Mouse (Mus musculus) central nervous system, embryonic 14 days (tissue): ENCODE results near the gene Plk5. TPM values are rescaled to one million over a fixed set of nuclear protein-coding genes. Genes with fewer than 3 reads are reported as not detected.

Source experiments
- polyA plus RNA-seq: library from polyadenylated mRNA; depleted of rRNA; stranded (reverse); fragments of >200 nt; gene quantifications from 2 replicates; pipeline ENCODE4 v1.2.3, GENCODE M21; 2012; rRNA removed

Gene Plk5
- polyA plus RNA-seq = 2.6 and 2.9 TPM in 2 replicates

DNA sequence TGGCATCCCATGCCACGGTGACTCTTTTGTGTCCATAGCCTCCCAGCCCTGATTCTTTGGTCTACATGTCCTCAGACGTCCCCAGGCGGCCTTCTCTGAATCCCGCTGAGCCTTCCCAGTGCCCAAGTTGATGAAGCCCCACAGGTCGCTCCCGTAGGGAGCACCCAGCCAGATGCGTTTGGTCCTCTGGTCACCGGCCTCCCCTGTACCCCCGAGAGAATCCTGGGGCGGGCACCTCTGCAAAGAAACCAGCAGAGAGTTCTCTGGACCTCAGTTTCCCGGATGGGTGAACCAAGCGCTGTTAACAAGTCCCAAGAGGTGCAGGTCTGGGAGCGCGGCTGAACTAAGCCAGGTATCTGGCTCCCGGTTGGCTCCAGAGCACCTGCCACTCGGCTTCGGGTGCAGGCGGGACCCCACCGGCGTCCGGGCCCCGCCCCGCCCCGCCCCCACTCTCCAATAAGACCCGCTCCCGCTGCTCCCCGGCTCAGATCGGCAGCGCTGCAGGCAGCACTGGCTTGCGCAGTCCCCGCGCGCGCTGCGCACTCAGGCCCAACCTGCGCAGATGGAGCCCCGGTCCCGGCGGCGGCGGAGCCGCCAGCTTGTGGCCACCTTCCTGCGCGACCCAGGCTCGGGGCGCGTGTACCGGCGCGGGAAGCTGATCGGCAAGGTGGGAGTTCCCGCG lies at the start of gene Plk5:
Gene Plk5, plus strand, starts transcription at position 459 of the 682 bp plus-strand sequence.

DNA sequence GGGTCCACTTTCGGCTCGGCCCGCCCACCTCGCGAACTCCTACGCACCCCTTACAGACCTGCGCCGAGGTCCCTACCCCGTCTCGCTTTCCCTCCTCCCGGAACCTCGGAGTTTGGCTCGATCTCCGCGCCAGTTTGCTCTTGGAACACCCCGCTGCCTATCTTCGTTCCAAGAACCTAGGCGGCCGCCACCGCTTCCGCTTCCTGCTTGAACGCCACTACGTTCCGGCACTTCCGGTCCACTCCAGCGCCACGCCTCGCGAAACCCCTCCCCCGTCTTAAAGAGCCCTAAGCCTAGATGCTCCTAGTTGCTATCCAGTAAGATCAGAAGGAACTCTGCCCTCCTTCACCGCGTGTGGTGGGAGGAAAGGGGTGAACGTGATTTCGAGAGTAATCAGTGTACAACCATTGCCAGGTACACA lies 35.9 kb upstream of the Plk5 start, which contains the start of gene 2310011J03Rik:
Gene 2310011J03Rik, minus strand, starts transcription at position 198 of the 421 bp plus-strand sequence.

DNA sequence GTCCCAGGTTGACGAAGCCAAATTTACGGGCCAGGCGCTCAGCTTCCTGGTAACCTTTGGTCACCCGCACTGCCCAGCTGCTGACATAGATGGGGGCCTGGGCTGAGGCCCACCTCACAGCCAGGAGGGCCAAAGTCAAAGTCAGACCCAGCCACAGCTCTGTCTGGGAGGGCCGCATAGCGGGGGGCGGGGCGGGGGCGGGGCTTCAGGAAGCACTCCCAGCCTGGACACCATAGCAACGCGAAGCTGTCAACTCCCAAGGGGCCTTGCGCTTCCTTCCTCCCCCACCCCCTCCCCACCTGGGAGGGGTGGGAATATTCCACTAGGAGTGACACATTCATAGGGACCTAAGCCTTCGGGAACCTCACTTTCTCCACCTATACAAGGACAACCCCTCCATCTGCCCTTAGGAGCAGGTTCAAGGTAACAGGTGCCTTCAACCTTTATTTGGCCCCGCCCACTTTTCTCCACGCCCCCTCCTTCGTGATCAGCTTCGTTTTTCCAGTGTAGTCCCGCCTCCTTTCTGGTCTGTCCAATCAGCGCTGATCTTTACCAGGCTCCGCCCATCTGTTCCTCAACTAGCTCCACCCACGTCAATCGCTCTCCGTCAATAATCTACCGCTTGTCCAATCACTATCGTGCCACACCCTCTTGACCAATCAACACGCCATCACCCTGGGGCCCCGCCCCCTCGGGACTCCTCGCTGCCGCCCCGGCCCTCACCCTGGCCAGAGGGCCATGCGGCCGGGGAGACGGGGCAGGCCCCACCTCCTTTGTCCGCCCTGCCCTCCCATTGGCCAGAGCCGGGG lies 26.8 kb upstream of the Plk5 start, which contains the start of the genes Pcsk4 and Reep6:
Gene Pcsk4, minus strand, starts transcription at position 226 of the 809 bp plus-strand sequence.
Gene Reep6, plus strand, starts transcription at position 681 of the 809 bp plus-strand sequence.

DNA sequence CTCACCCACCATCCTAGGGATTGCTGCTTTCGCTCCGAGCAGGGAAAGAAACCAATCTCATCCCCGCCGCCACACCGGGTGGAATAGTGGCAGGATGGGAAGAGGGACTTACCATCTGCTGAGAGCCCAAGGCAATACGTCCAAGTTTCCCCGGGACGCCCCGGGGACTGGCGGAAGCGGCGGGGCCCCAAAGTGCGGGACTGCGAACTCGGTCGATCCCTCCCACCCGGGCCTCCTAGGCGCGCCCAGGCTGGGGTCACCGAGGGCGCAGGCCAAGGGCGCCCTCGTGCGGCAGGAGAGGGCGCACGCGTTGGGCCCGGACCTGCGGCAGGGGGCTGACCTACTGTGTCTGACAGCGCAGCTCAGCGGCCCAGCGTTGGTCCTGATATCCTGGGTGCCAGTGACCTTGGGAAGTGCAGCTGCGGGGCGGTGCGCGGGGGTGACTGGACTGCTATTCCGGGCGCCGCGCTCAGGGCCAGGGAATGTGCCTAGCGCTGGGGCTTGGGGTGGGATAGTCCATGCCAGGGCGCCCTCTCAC lies 7.9 kb upstream of the Plk5 start, which contains the start of gene Adamtsl5:
Gene Adamtsl5, minus strand, starts transcription at position 169 of the 538 bp plus-strand sequence.

DNA sequence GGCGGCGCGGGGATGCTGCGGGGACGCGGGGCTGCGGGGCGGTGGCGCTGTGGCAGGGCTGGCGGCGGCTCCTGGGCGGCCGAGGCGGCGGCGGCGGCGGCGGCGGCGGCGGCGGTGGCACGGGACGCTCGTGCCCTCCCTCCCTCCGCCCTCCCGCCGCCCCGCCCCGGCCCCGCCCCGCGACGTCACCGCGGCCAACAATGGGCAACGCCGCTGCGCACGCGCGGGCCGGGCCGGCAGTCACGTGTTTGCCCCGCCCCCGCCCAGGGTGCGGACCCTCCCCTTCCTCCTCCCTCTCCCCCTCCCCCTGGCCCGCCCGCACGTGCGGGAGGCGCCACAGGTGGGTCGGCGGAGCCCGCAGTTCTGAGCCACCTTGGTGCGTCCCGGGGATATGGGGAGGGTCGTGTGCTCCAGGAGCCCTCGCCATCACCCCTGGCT lies 31.3 kb downstream of the Plk5 start, which contains the start of gene Mex3d:
Gene Mex3d, minus strand, starts transcription at position 138 of the 438 bp plus-strand sequence.

DNA sequence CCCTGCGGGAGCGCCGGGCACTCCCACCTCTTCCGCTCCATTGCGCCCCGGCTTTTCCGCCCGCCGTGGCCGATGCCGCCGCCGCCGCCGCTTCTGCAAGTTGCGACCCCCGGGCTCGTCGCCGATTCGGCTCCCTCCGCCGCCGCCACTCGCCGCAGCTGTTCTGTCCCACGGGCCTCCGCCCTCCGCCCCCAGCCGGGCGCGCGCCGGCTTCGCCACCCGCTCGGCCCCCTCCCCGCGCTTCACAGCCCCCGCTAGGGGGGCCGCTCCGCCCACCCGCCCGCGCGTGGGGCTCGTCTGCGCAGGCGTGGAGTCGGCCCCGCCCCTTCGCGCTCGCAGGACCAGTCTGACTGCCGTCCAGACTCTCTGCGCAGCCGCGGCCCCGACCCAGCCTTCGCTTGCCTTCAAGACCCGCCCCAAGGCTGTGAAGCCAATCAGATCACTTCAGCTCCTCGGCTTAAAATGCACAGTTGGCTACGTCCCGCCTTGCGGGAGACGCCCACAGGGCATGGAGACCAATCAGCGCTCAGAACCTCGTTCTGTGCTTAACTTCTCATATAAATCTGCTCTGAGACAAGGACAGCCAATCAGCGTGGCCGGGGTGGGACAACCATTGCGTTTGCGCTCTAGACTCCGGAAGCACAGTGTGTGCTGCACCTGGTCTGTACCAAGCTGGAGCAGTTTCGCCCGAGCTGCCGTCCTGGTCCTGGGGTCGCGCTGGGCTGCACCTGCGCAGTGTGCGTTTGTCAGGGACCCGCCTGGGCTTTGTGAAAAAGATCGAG lies 43.1 kb downstream of the Plk5 start, which contains the start of gene Mbd3:
Gene Mbd3, minus strand, starts transcription at position 360 of the 782 bp plus-strand sequence.

DNA sequence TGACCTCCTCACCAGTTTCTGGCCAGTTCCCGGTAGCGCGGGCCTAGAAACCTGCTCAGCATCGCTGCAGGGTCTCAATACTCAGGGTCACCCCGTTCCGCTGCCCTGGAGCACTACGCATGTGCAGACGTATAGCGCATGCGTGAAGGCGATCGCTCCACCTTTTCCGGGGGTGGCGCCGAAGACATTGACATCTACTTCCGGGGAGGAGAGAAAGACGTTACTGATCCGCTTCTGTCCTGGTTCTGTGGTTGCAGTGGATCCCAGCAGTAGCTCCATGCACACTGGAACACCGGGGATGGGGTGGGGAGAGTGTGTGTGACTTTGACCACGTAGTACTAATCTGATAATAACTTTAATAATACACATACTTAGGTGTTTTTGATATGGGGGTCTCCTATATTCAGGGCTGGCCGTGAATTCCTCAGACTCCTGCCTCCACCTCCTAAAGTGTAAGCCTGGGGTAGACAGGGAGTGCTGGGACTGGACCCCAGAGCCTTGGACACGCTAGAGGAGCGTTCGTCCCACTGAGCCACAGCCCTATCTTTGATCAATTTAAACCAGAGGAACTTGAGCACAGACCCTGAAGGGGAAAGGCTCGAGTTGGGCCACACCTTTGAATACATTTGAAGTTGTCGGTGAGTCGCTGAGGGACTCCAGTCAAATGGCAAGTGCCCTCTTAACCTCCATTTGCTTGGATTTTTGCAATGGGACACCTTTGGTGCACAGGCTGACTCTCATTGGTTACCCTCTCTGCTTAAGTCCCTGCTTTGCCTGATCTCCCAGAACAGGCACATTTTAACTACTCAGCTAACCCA lies 50.6 kb downstream of the Plk5 start, which contains the start of gene Uqcr11:
Gene Uqcr11, minus strand, starts transcription at position 147 of the 818 bp plus-strand sequence.

Other genes starting within 250 kb of the Plk5 start
- gene Stk11, start 240.7 kb upstream of the Plk5 start, polyA plus RNA-seq = 122 and 127 TPM in 2 replicates
- 370 and 392 TPM in 2 replicates for gene Atp5d, start 217.8 kb upstream of the Plk5 start, polyA plus RNA-seq
- 141 and 148 TPM in 2 replicates for gene Cbarp, start 215.6 kb upstream of the Plk5 start, polyA plus RNA-seq
- gene Midn, start 208.2 kb upstream of the Plk5 start, polyA plus RNA-seq = 166 and 189 TPM in 2 replicates
- 465 and 485 TPM in 2 replicates for gene Cirbp, start 190.5 kb upstream of the Plk5 start, polyA plus RNA-seq
- gene 1600002K03Rik, start 183.5 kb upstream of the Plk5 start, polyA plus RNA-seq = 19.6 and 22.3 TPM in 2 replicates
- gene Efna2, start 177.0 kb upstream of the Plk5 start, polyA plus RNA-seq = 44.2 and 45.0 TPM in 2 replicates
- 67.3 and 73.6 TPM in 2 replicates for gene Mum1, start 130.0 kb upstream of the Plk5 start, polyA plus RNA-seq
- gene Ndufs7, start 107.3 kb upstream of the Plk5 start, polyA plus RNA-seq = 288 TPM in 2 replicates
- gene Gamt, start 95.4 kb upstream of the Plk5 start, polyA plus RNA-seq = 15.4 and 28.3 TPM in 2 replicates
- gene Dazap1, start 95.0 kb upstream of the Plk5 start, polyA plus RNA-seq = 207 and 232 TPM in 2 replicates
- 2,757 and 2,767 TPM in 2 replicates for gene Rps15, start 64.0 kb upstream of the Plk5 start, polyA plus RNA-seq
- 145 and 166 TPM in 2 replicates for gene Apc2, start 60.5 kb upstream of the Plk5 start, polyA plus RNA-seq
- 29.7 and 29.8 TPM in 2 replicates for gene 2310011J03Rik, start 35.9 kb upstream of the Plk5 start, polyA plus RNA-seq
- gene Pcsk4, start 27.0 kb upstream of the Plk5 start, polyA plus RNA-seq = 4.5 and 6.3 TPM in 2 replicates
- 2.2 and 3.2 TPM in 2 replicates for gene Reep6, start 26.5 kb upstream of the Plk5 start, polyA plus RNA-seq
- 1.4 and 2.8 TPM in 2 replicates for gene Adamtsl5, start 8.0 kb upstream of the Plk5 start, polyA plus RNA-seq
- 86.4 and 98.5 TPM in 2 replicates for gene Mex3d, start 31.2 kb downstream of the Plk5 start, polyA plus RNA-seq
- 273 and 295 TPM in 2 replicates for gene Mbd3, start 43.1 kb downstream of the Plk5 start, polyA plus RNA-seq
- gene Uqcr11, start 50.4 kb downstream of the Plk5 start, polyA plus RNA-seq = 870 and 900 TPM in 2 replicates
- gene Tcf3, start 77.2 kb downstream of the Plk5 start, polyA plus RNA-seq = 145 and 156 TPM in 2 replicates
- 4.1 and 6.6 TPM in 2 replicates for gene Onecut3, start 138.4 kb downstream of the Plk5 start, polyA plus RNA-seq
- 0.58 and 0.81 TPM in 2 replicates for gene Atp8b3, start 182.7 kb downstream of the Plk5 start, polyA plus RNA-seq
- gene Rexo1, start 205.1 kb downstream of the Plk5 start, polyA plus RNA-seq = 59.5 and 61.4 TPM in 2 replicates
- gene Klf16, start 220.9 kb downstream of the Plk5 start, polyA plus RNA-seq = 13.9 and 14.8 TPM in 2 replicates
- 126 and 131 TPM in 2 replicates for gene Abhd17a, start 233.9 kb downstream of the Plk5 start, polyA plus RNA-seq
- gene Scamp4, start 246.4 kb downstream of the Plk5 start, polyA plus RNA-seq = 53.6 and 62.1 TPM in 2 replicates
- 11.3 and 11.5 TPM in 2 replicates for gene Adat3, start 246.4 kb downstream of the Plk5 start, polyA plus RNA-seq
- 4.7 TPM in 2 replicates for gene Gm49322, start 249.6 kb downstream of the Plk5 start, polyA plus RNA-seq